Mouse (Mus musculus): ENCODE results near the gene Pik3cb. TPM values are rescaled to one million over a fixed set of nuclear protein-coding genes. Genes with fewer than 3 reads are reported as not detected.

Pik3cb gene
- polyA plus RNA-seq, 1 experiment from 2014 or later = 4.3 TPM

DNA sequence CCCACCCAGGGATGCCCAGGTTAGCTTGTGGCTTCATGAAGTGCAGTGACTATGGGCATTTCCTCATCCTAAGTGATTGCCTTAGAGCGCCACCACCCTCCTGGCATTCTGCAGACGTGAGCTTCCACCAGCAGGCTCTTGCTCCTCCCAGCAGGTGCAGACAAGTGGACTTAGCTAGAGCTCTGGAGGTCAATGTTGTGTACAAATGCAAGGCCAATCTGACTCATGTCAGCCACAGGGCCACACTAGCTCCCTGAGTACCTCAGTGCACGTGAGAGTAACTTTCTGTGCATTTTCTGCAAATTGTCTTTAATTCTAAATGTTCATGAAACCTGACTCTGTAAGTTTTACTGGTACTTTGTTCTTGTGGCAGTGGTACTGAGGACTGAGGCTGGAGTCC lies 124.1 kb downstream of the Pik3cb start:
- Histone ChIP-seq H3K4me1 (replicated peaks; ENCODE audit: control insufficient read depth, insufficient read depth, low read length) (no peaks in the 10 kb centered on the region), H3K9me3 (ENCODE audit: control insufficient read depth, low read length) (no peaks in the 10 kb centered on the region), H3K36me3 (replicated peaks; ENCODE audit: control insufficient read depth, insufficient read depth) (no peaks in the 10 kb centered on the region), H3K9ac (no peak overlapping the region), H3K4me3 (replicated peaks; ENCODE audit: low read length) (no peak overlapping the region), H3K27ac (no peak overlapping the region), H3K4me2 (replicated peaks) (no peak overlapping the region), H3K27me3 (ENCODE audit: control insufficient read depth, insufficient read depth, low read length) (no peaks in the 10 kb centered on the region)
- ATAC-seq (ENCODE audit: low FRiP score) = no peak
- no peak for DNase-seq (ENCODE audit: low spot score)
- 70% methylated on average over 3 of the region's 3 CpGs for WGBS

DNA sequence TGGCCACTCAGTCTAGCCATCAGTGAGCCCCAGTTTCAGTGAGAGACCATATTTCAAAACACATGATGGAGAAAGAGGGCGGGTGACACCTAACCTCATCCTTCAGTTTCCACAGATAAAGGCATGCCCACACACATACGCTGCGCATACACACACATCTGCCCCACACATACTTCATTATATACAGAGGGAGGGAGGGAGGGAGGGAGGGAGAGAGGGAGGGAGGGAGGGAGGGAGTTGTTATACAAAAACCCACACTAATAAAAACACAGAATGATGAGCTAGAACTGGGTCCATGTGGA lies 130.6 kb downstream of the Pik3cb start:
- ATAC-seq (ENCODE audit: low FRiP score) = no peak

DNA sequence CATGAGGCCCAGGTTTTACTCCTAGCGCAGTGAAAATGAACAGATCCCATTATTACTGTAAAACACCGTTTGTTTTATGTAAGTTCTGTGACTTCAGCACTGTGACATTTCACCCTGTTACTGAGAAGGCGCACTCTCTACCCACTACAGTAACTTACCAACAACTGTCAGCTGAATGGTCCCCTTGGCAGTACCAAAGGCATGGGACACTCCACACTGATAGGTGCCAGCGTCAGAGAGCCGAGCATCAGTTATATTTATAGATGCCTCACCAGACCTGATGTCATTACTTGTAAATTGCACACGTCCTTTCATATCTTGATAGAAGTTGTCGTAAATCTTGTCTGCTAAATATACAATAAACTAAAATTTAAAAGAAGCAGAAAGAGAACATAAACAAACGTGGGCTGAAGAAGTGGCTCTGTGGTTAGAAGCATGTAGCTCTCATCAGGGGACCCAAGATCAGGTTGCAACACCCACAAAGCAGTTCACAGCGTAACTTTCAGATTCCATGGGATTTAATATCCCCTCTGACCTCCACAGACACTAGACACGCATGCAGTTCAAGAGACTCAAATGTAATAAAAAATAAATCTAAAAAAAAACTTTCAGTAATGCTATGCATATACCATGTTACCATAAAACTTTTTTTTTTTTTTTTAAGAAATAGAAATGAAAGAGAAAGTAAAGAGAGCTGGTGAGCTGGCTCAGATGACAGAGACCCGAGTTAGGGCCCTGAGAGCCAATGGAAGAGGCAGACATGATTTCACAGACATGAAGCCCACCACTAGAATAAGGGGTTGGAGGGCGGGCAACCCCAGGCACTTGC lies 131.1 kb downstream of the Pik3cb start:
- Histone ChIP-seq H3K4me3 (replicated peaks; ENCODE audit: low read length) (no peak overlapping the region), H3K27ac (no peak overlapping the region), H3K36me3 (replicated peaks; ENCODE audit: control insufficient read depth, insufficient read depth) (peaks cover 17% of the 10 kb centered on the region; the same call in 1 of the 2 replicates), H3K9me3 (ENCODE audit: control insufficient read depth, low read length) (no peaks in the 10 kb centered on the region), H3K4me2 (replicated peaks) (no peak overlapping the region), H3K27me3 (ENCODE audit: control insufficient read depth, insufficient read depth, low read length) (no peaks in the 10 kb centered on the region), H3K9ac (no peak overlapping the region), H3K4me1 (replicated peaks; ENCODE audit: control insufficient read depth, insufficient read depth, low read length) (0 out of 2 replicates have a peak, but pooled peaks cover 4% of the 10 kb centered on the region)
- 87% methylated on average over 12 of the region's 12 CpGs for WGBS
- ATAC-seq (ENCODE audit: low FRiP score) (no peak), DNase-seq (ENCODE audit: low spot score) (no peak)

More for the DNA sequence above, 130.6 kb downstream of the Pik3cb start:
- no peak overlapping the region for H3K4me2 ChIP-seq (replicated peaks)
- H3K36me3 ChIP-seq (replicated peaks; ENCODE audit: control insufficient read depth, insufficient read depth) = peaks cover 16% of the 10 kb centered on the region; the same call in 1 of the 2 replicates
- no peaks in the 10 kb centered on the region for H3K27me3 ChIP-seq (ENCODE audit: control insufficient read depth, insufficient read depth, low read length)
- no peak overlapping the region for H3K27ac ChIP-seq
- H3K9ac ChIP-seq = no peak overlapping the region
- no peak overlapping the region for H3K4me3 ChIP-seq (replicated peaks; ENCODE audit: low read length)
- no peak for DNase-seq (ENCODE audit: low spot score)
- H3K9me3 ChIP-seq (ENCODE audit: control insufficient read depth, low read length) = no peaks in the 10 kb centered on the region
- 77% methylated on average over 3 of the region's 3 CpGs for WGBS
- H3K4me1 ChIP-seq (replicated peaks; ENCODE audit: control insufficient read depth, insufficient read depth, low read length) = 0 out of 2 replicates have a peak, but pooled peaks cover 4% of the 10 kb centered on the region

DNA sequence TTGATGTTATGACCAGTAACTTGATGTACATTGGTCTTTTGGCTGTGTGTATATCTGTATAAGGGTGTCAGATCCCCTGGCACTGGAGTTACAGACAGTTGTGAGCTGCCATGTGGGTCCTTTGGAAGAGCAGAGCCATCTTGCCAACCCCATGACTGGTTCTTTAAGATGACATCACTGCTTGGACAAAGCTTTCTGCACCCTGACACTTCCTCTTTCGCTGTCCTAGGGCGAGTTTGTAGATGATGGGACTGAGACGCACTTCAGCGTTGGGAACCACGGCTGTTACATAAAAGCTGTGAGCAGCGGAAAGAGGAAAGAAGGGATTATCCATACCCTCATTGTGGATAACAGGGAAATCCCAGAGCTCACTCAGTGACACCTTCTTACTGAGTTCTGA lies 139.1 kb downstream of the Pik3cb start:
- no peak for ATAC-seq (ENCODE audit: low FRiP score)
- H3K9ac ChIP-seq = no peak overlapping the region
- no peaks in the 10 kb centered on the region for H3K4me1 ChIP-seq (replicated peaks; ENCODE audit: control insufficient read depth, insufficient read depth, low read length)
- H3K9me3 ChIP-seq (ENCODE audit: control insufficient read depth, low read length) = no peaks in the 10 kb centered on the region
- no peak overlapping the region for H3K4me2 ChIP-seq (replicated peaks)
- H3K4me3 ChIP-seq (replicated peaks; ENCODE audit: low read length) = no peak overlapping the region
- peaks cover 75% of the 10 kb centered on the region for H3K36me3 ChIP-seq (replicated peaks; ENCODE audit: control insufficient read depth, insufficient read depth)
- DNase-seq (ENCODE audit: low spot score) = no peak
- WGBS = 97% methylated on average over 6 of the region's 6 CpGs
- H3K27ac ChIP-seq = no peak overlapping the region
- H3K27me3 ChIP-seq (ENCODE audit: control insufficient read depth, insufficient read depth, low read length) = no peaks in the 10 kb centered on the region

DNA sequence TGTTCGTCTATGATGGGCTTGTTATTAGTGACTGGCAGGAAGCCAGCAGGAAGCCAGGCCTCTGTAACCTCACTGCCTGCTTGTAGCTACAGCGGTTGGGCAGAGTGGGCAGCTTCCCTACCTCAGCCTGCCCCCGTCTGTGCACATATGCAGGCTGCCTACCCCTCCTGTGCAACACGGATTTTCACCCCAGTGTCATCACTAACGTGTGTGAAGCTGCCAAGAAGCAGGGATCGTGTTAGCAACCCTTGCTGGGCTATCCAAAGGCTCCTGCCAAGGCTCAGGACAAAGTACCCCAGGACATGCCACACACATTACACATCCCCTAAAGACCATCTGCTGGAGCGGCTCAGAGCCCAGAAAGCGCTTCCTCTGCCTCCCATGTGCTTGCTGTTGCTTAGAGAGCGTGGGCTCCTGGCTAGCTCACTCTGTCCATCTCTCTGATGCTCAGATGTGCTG lies 140.5 kb downstream of the Pik3cb start:
- H3K9ac ChIP-seq = no peak overlapping the region
- no peaks in the 10 kb centered on the region for H3K4me1 ChIP-seq (replicated peaks; ENCODE audit: control insufficient read depth, insufficient read depth, low read length)
- H3K27ac ChIP-seq = no peak overlapping the region
- H3K4me2 ChIP-seq (replicated peaks) = no peak overlapping the region
- 69% methylated on average over 9 of the region's 9 CpGs for WGBS
- H3K9me3 ChIP-seq (ENCODE audit: control insufficient read depth, low read length) = no peaks in the 10 kb centered on the region
- H3K27me3 ChIP-seq (ENCODE audit: control insufficient read depth, insufficient read depth, low read length) = no peaks in the 10 kb centered on the region
- peaks cover 71% of the 10 kb centered on the region for H3K36me3 ChIP-seq (replicated peaks; ENCODE audit: control insufficient read depth, insufficient read depth)
- H3K4me3 ChIP-seq (replicated peaks; ENCODE audit: low read length) = no peak overlapping the region
- no peak for DNase-seq (ENCODE audit: low spot score)
- peak; percentile 55; the same call in 1 of the 2 replicates for ATAC-seq (ENCODE audit: low FRiP score)

DNA sequence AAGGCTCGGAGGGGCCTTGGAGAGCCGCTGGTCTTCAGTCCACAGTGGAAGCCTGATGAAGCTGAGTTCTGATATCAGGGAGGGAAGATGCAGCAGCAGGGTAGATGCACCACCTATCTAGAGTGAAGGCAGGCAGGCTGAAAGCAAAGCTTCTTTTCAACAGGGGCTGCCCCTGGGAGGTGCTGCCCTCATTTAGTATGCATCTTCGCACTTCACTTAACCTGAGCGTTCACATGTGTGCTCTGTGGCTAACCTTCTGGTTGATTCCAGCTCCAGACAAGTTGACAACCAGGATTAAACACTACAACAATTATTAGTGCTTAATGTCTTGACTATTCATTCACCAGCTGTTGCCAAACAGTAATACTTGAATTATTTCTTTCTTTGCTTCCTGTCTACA lies 146.3 kb downstream of the Pik3cb start:
- H3K9me3 ChIP-seq (ENCODE audit: control insufficient read depth, low read length) = no peaks in the 10 kb centered on the region
- no peak overlapping the region for H3K4me3 ChIP-seq (replicated peaks; ENCODE audit: low read length)
- H3K4me1 ChIP-seq (replicated peaks; ENCODE audit: control insufficient read depth, insufficient read depth, low read length) = no peaks in the 10 kb centered on the region
- H3K4me2 ChIP-seq (replicated peaks) = no peak overlapping the region
- 82% methylated on average over 4 of the region's 4 CpGs for WGBS
- H3K9ac ChIP-seq = no peak overlapping the region
- no peak for DNase-seq (ENCODE audit: low spot score)
- no peak overlapping the region for H3K27ac ChIP-seq
- ATAC-seq (ENCODE audit: low FRiP score) = no peak
- H3K36me3 ChIP-seq (replicated peaks; ENCODE audit: control insufficient read depth, insufficient read depth) = peaks cover 47% of the 10 kb centered on the region
- no peaks in the 10 kb centered on the region for H3K27me3 ChIP-seq (ENCODE audit: control insufficient read depth, insufficient read depth, low read length)

DNA sequence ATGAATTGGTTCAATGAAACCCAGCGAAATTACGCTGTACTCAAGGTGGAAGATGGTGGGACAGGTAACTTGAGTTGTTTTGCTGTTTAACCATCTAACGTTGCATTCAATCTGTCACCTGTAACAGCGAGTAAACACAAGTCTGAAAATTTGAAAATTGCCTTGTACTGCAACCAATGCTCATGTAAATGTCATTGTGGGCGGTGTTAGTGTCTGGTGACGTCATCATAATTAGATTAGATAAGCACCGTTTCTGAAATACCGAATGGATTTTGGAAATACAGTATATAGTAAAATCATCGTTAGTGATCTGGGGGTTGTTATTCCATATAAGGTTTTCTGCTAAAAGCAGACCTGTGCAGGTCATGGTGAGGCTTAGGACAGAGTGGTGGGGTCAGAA lies 153.3 kb downstream of the Pik3cb start:
- no peak for ATAC-seq (ENCODE audit: low FRiP score)
- H3K27ac ChIP-seq = no peak overlapping the region

More for the DNA sequence above, 153.3 kb downstream of the Pik3cb start:
- Histone ChIP-seq H3K4me1 (replicated peaks; ENCODE audit: control insufficient read depth, insufficient read depth, low read length) (peaks cover 9% of the 10 kb centered on the region), H3K9me3 (ENCODE audit: control insufficient read depth, low read length) (no peaks in the 10 kb centered on the region), H3K4me2 (replicated peaks) (peak overlapping the region; percentile 52), H3K9ac (peak overlapping the region; percentile 80), H3K36me3 (replicated peaks; ENCODE audit: control insufficient read depth, insufficient read depth) (no peaks in the 10 kb centered on the region), H3K4me3 (replicated peaks; ENCODE audit: low read length) (peak overlapping the region; percentile 75), H3K27me3 (ENCODE audit: control insufficient read depth, insufficient read depth, low read length) (peaks cover 20% of the 10 kb centered on the region)
- 50% methylated on average over 9 of the region's 9 CpGs for WGBS
- no peak for DNase-seq (ENCODE audit: low spot score)

Other genes starting within 250 kb of the Pik3cb start
- gene 7420426K07Rik, start 237.5 kb downstream of the Pik3cb start, polyA plus RNA-seq (2014; fragmentation: Nextera tagmentation; extraction: Ambion mirVana) = not detected in 2 replicates
- gene Foxl2, start 185.3 kb downstream of the Pik3cb start, polyA plus RNA-seq (2014; fragmentation: Nextera tagmentation; extraction: Ambion mirVana) = 0.90 and 0.98 TPM in 2 replicates
- 114 and 124 TPM in 2 replicates for gene Faim, start 154.2 kb downstream of the Pik3cb start, polyA plus RNA-seq (2014; fragmentation: Nextera tagmentation; extraction: Ambion mirVana)
- 0.13 and 0.20 TPM in 2 replicates for gene Gm1123, start 104.9 kb downstream of the Pik3cb start, polyA plus RNA-seq (2014; fragmentation: Nextera tagmentation; extraction: Ambion mirVana)
- not detected in 2 replicates for gene Faiml, start 96.6 kb upstream of the Pik3cb start, polyA plus RNA-seq (2014; fragmentation: Nextera tagmentation; extraction: Ambion mirVana)
- gene Cep70, start 102.7 kb upstream of the Pik3cb start, polyA plus RNA-seq (2014; fragmentation: Nextera tagmentation; extraction: Ambion mirVana) = 50.9 and 55.0 TPM in 2 replicates
- 0.76 and 1.1 TPM in 2 replicates for gene Esyt3, start 217.9 kb upstream of the Pik3cb start, polyA plus RNA-seq (2014; fragmentation: Nextera tagmentation; extraction: Ambion mirVana)

Measured in hindbrain, embryonic 14.5 days (tissue).